ENCODE assay signal across 47 mouse cellular contexts in the genomic region with DNA sequence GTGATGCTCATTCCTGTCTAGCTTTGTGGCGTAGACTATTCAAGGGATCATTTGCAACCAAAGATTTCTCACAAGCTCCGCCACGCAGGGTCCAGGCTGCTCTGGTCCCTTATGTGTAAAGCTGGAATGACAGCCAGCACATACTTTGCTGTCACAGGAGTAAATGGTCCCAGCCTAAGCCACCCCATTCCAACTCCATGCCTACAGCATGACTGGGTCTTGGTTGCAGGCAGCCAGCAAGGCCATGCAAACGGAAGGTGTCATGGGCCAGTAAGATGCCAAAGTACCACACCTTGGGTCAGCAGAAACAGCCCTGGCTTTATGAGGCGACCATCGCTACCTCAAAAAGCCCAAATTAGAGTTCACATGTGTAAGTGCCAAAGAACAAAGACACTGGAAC. TPM values are rescaled to one million over a fixed set of nuclear protein-coding genes. Genes with fewer than 3 reads are reported as not detected.
"Had no signal": no experiment of that assay in that cellular context is flagged by ENCODE, and none has a peak within 500 bp of the region (broad histone marks: within the 10 kb centered on the region; RNA-seq: fewer than 3 reads in every experiment).

No protein-coding gene starts in this region.

- DNase-seq: left cerebral cortex, postnatal 4 days; liver; liver, embryonic 13.5 days; liver, postnatal 0 days; lung, adult 18-20 months; lung, adult 2 months; lung, embryonic 14.5 days; lung, postnatal 10 days; lung, postnatal 14 days; lung, postnatal 36 days; lung, postnatal 4 days; midbrain, embryonic 14.5 days had no signal

- H3K4me2 ChIP-seq: limb, embryonic 12.5 days; limb, embryonic 13.5 days; limb, embryonic 15.5 days; liver, embryonic 11.5 days; liver, embryonic 12.5 days; liver, embryonic 13.5 days; liver, embryonic 15.5 days; lung, embryonic 14.5 days; lung, embryonic 15.5 days; midbrain, embryonic 12.5 days; midbrain, embryonic 15.5 days; neural tube, embryonic 12.5 days had no signal

- H3K27ac ChIP-seq: left cerebral cortex, adult 2 months; limb, embryonic 10.5 days; limb, embryonic 12.5 days; limb, embryonic 13.5 days; limb, embryonic 15.5 days; liver, embryonic 12.5 days; liver, embryonic 13.5 days; liver, embryonic 14.5 days; liver, embryonic 15.5 days; lung, embryonic 15.5 days; macrophage; midbrain, embryonic 10.5 days; midbrain, embryonic 12.5 days; midbrain, embryonic 15.5 days; neural tube, embryonic 12.5 days had no signal

- H3K9ac ChIP-seq: limb, embryonic 12.5 days; limb, embryonic 13.5 days; limb, embryonic 15.5 days; liver, embryonic 12.5 days; liver, embryonic 13.5 days; liver, embryonic 14.5 days; liver, embryonic 15.5 days; liver, postnatal 0 days; lung, embryonic 14.5 days; lung, embryonic 15.5 days; midbrain, embryonic 12.5 days; midbrain, embryonic 15.5 days; neural tube, embryonic 12.5 days had no signal

- H3K9me3 ChIP-seq: limb, embryonic 10.5 days; limb, embryonic 12.5 days; limb, embryonic 13.5 days; limb, embryonic 15.5 days; liver, embryonic 12.5 days; liver, embryonic 13.5 days; liver, embryonic 15.5 days; lung, embryonic 15.5 days; midbrain, embryonic 10.5 days; midbrain, embryonic 12.5 days; midbrain, embryonic 15.5 days; neural tube, embryonic 12.5 days had no signal

- H3K4me1 ChIP-seq: liver, embryonic 12.5 days; liver, embryonic 13.5 days; liver, embryonic 15.5 days; megakaryocyte, embryonic 14.5 days; midbrain, embryonic 12.5 days; midbrain, embryonic 15.5 days; neural tube, embryonic 12.5 days had no signal

- H3K4me3 ChIP-seq: left cerebral cortex, adult 2 months; limb, embryonic 10.5 days; limb, embryonic 12.5 days; limb, embryonic 13.5 days; limb, embryonic 15.5 days; liver, embryonic 12.5 days; liver, embryonic 13.5 days; liver, embryonic 15.5 days; lung, embryonic 15.5 days; megakaryocyte, embryonic 14.5 days; midbrain, embryonic 10.5 days; midbrain, embryonic 12.5 days; midbrain, embryonic 15.5 days; myocyte; neural tube, embryonic 12.5 days had no signal

- H3K36me3 ChIP-seq: limb, embryonic 10.5 days; limb, embryonic 12.5 days; limb, embryonic 13.5 days; limb, embryonic 15.5 days; liver, embryonic 12.5 days; liver, embryonic 13.5 days; liver, embryonic 15.5 days; lung, embryonic 15.5 days; midbrain, embryonic 10.5 days; midbrain, embryonic 12.5 days; midbrain, embryonic 15.5 days; neural tube, embryonic 12.5 days had no signal

- ATAC-seq: liver, embryonic 12.5 days; liver, postnatal 0 days; lung, postnatal 0 days; midbrain, embryonic 15.5 days; midbrain, embryonic 16.5 days had no signal

- H3K27me3 ChIP-seq: limb, embryonic 15.5 days; liver, embryonic 12.5 days; liver, embryonic 13.5 days; liver, embryonic 15.5 days; lung, embryonic 15.5 days; midbrain, embryonic 12.5 days; midbrain, embryonic 15.5 days; neural tube, embryonic 12.5 days had no signal

RNA-seq across cellular contexts. Expression of a gene that starts 2.4 kb away (rescaled TPM):
- total RNA-seq: left cerebral cortex, adult 2 months; left cerebral cortex, adult 8-10 months; left cerebral cortex, postnatal 10 days; left cerebral cortex, postnatal 14 days; left cerebral cortex, postnatal 25 days; left cerebral cortex, postnatal 36 days; left cerebral cortex, postnatal 4 days; liver, adult 2 months; megakaryocyte-erythroid progenitor cell, adult 5-6 weeks; midbrain, postnatal 0 days; monocyte, adult 5-6 weeks had no signal
- polyA plus RNA-seq: limb, embryonic 10.5 days; limb, embryonic 11.5 days; limb, embryonic 12.5 days; limb, embryonic 13.5 days; liver, adult 2 months; liver, embryonic 11.5 days; liver, embryonic 12.5 days; liver, embryonic 13.5 days; lung, embryonic 15.5 days; lung, embryonic 16.5 days; lung, postnatal 0 days; macrophage; midbrain, embryonic 12.5 days; midbrain, embryonic 14.5 days; midbrain, embryonic 15.5 days; midbrain, embryonic 16.5 days; midbrain, postnatal 0 days; myocyte; neural tube, embryonic 11.5 days; neural tube, embryonic 12.5 days had no signal

RNA-seq across cellular contexts. Expression of a gene that starts 20.4 kb away (rescaled TPM):
- total RNA-seq: left cerebral cortex, adult 2 months; left cerebral cortex, adult 8-10 months; left cerebral cortex, postnatal 10 days; left cerebral cortex, postnatal 14 days; left cerebral cortex, postnatal 25 days; left cerebral cortex, postnatal 36 days; left cerebral cortex, postnatal 4 days; liver, adult 2 months; megakaryocyte progenitor cell, adult 5-6 weeks; megakaryocyte-erythroid progenitor cell, adult 5-6 weeks; monocyte, adult 5-6 weeks had no signal
- polyA plus RNA-seq: limb, embryonic 10.5 days; limb, embryonic 11.5 days; limb, embryonic 12.5 days; limb, embryonic 13.5 days; liver, adult 2 months; liver, embryonic 11.5 days; liver, embryonic 12.5 days; liver, embryonic 13.5 days; liver, embryonic 14.5 days; liver, embryonic 15.5 days; liver, embryonic 16.5 days; liver, postnatal 0 days; lung, embryonic 14.5 days; lung, embryonic 15.5 days; lung, embryonic 16.5 days; lung, postnatal 0 days; macrophage; midbrain, embryonic 10.5 days; midbrain, embryonic 12.5 days; midbrain, embryonic 15.5 days; myocyte; neural tube, embryonic 11.5 days; neural tube, embryonic 12.5 days had no signal

RNA-seq across cellular contexts. Expression of a gene that starts 23.3 kb away (rescaled TPM):
- total RNA-seq: left cerebral cortex, adult 2 months; left cerebral cortex, adult 8-10 months; left cerebral cortex, postnatal 10 days; left cerebral cortex, postnatal 14 days; left cerebral cortex, postnatal 25 days; left cerebral cortex, postnatal 36 days; left cerebral cortex, postnatal 4 days; liver, adult 2 months; megakaryocyte, adult 5-6 weeks; megakaryocyte-erythroid progenitor cell, adult 5-6 weeks; midbrain, postnatal 0 days; monocyte, adult 5-6 weeks had no signal
- polyA plus RNA-seq: limb, embryonic 10.5 days; limb, embryonic 11.5 days; limb, embryonic 12.5 days; limb, embryonic 13.5 days; liver, adult 2 months; liver, embryonic 11.5 days; liver, embryonic 12.5 days; liver, embryonic 13.5 days; liver, embryonic 14.5 days; liver, embryonic 15.5 days; liver, embryonic 16.5 days; liver, postnatal 0 days; lung, adult 2 months; lung, embryonic 14.5 days; lung, embryonic 15.5 days; lung, embryonic 16.5 days; lung, postnatal 0 days; macrophage; midbrain, embryonic 10.5 days; midbrain, embryonic 12.5 days; midbrain, embryonic 14.5 days; midbrain, embryonic 15.5 days; midbrain, embryonic 16.5 days; midbrain, postnatal 0 days; myocyte; neural tube, embryonic 11.5 days; neural tube, embryonic 12.5 days had no signal

RNA-seq across cellular contexts. Expression of a gene that starts 30.2 kb away (rescaled TPM):
- total RNA-seq: left cerebral cortex, adult 2 months; left cerebral cortex, adult 8-10 months; left cerebral cortex, postnatal 10 days; left cerebral cortex, postnatal 14 days; left cerebral cortex, postnatal 25 days; left cerebral cortex, postnatal 36 days; left cerebral cortex, postnatal 4 days; liver, adult 2 months; megakaryocyte progenitor cell, adult 5-6 weeks; megakaryocyte, adult 5-6 weeks; megakaryocyte-erythroid progenitor cell, adult 5-6 weeks; monocyte, adult 5-6 weeks had no signal
- polyA plus RNA-seq: limb, embryonic 10.5 days; limb, embryonic 11.5 days; limb, embryonic 12.5 days; limb, embryonic 13.5 days; limb, embryonic 14.5 days; liver, adult 2 months; liver, embryonic 11.5 days; liver, embryonic 12.5 days; liver, embryonic 13.5 days; liver, embryonic 14.5 days; liver, embryonic 15.5 days; liver, embryonic 16.5 days; liver, postnatal 0 days; lung, adult 2 months; lung, embryonic 14.5 days; lung, embryonic 15.5 days; lung, embryonic 16.5 days; lung, postnatal 0 days; macrophage; midbrain, embryonic 10.5 days; midbrain, embryonic 12.5 days; midbrain, embryonic 14.5 days; midbrain, postnatal 0 days; myocyte; neural tube, embryonic 11.5 days; neural tube, embryonic 12.5 days had no signal

RNA-seq across cellular contexts. Expression of a gene that starts 38.9 kb away (rescaled TPM):
- total RNA-seq: left cerebral cortex, adult 2 months; left cerebral cortex, adult 8-10 months; left cerebral cortex, postnatal 10 days; left cerebral cortex, postnatal 14 days; left cerebral cortex, postnatal 25 days; left cerebral cortex, postnatal 36 days; left cerebral cortex, postnatal 4 days; liver, adult 2 months; megakaryocyte progenitor cell, adult 5-6 weeks; megakaryocyte, adult 5-6 weeks; megakaryocyte-erythroid progenitor cell, adult 5-6 weeks; midbrain, postnatal 0 days; monocyte, adult 5-6 weeks had no signal
- polyA plus RNA-seq: limb, embryonic 10.5 days; limb, embryonic 11.5 days; limb, embryonic 12.5 days; liver, adult 2 months; liver, embryonic 11.5 days; liver, embryonic 12.5 days; liver, embryonic 13.5 days; liver, embryonic 14.5 days; liver, embryonic 15.5 days; liver, embryonic 16.5 days; liver, postnatal 0 days; lung, embryonic 14.5 days; lung, embryonic 15.5 days; lung, embryonic 16.5 days; lung, postnatal 0 days; macrophage; midbrain, embryonic 10.5 days; midbrain, embryonic 12.5 days; midbrain, embryonic 14.5 days; midbrain, embryonic 15.5 days; midbrain, embryonic 16.5 days; midbrain, postnatal 0 days; myocyte; neural tube, embryonic 11.5 days; neural tube, embryonic 12.5 days had no signal
